Mouse (Mus musculus) midbrain, embryonic 14.5 days (tissue): ENCODE measurements at regions not wholly inside any gene's neighbourhood (a gene's known extent, or its start where the extent isn't known, plus 50 kb on each side); places are given as distances from the start of the nearest gene placed in this dataset.

Experiments
- ATAC-seq: fragments of 200-750 bp; cut with Nextera tagmentation; 2 replicates; pipeline ENCODE4 v1.8.0; 2017; ENCODE audit warnings: moderate number of reproducible peaks, moderate library complexity; ENCODE audit not compliant: low FRiP score, low TSS enrichment
- DNase-seq: peaks from one replicate; pipeline ENCODE4 v3.0.0-alpha.2; 2015
- H3K27ac ChIP-seq: fragments of 300-500 bp; sonication (generic); replicated peaks from 2 replicates; pipeline ENCODE4 v1.5.1; 2014; ENCODE audit warnings: mild to moderate bottlenecking, low read depth, low read length, moderate library complexity
- H3K27me3 ChIP-seq: fragments of 300-500 bp; sonication (generic); 2 replicates; pipeline ENCODE4 v1.6.1; 2014; ENCODE audit warnings: low read length, control low read depth, mixed read lengths; ENCODE audit not compliant: control insufficient read depth, insufficient read depth
- H3K36me3 ChIP-seq: fragments of 300-500 bp; sonication (generic); 2 replicates; pipeline ENCODE4 v1.6.1; 2014; ENCODE audit warnings: low read length, control low read depth; ENCODE audit not compliant: control insufficient read depth, insufficient read depth
- H3K4me1 ChIP-seq: fragments of 300-500 bp; sonication (generic); 2 replicates; pipeline ENCODE4 v1.6.1; 2014; ENCODE audit warnings: mild to moderate bottlenecking, antibody characterized with exemption, low read length, control low read depth; ENCODE audit not compliant: control insufficient read depth, insufficient read depth
- H3K4me2 ChIP-seq: fragments of 300-500 bp; sonication (generic); 2 replicates; pipeline ENCODE4 v1.6.1; 2014; ENCODE audit warnings: mild to moderate bottlenecking, low read length, moderate library complexity
- H3K4me3 ChIP-seq: fragments of 300-500 bp; sonication (generic); replicated peaks from 2 replicates; pipeline ENCODE4 v1.5.1; 2014; ENCODE audit warnings: low read depth, low read length
- H3K9ac ChIP-seq: fragments of 300-500 bp; sonication (generic); replicated peaks from 2 replicates; pipeline ENCODE4 v1.6.1; 2014; ENCODE audit warnings: mild to moderate bottlenecking, low read length, moderate library complexity
- H3K9me3 ChIP-seq: fragments of 300-500 bp; sonication (generic); 2 replicates; pipeline ENCODE4 v1.6.1; 2016; ENCODE audit warnings: low read length, control low read depth, mixed read lengths; ENCODE audit not compliant: control insufficient read depth
- WGBS: fragments of 180-500 bp; shearing (Covaris S2); extraction: QIAGEN DNeasy Blood & Tissue Kit; methylation state at CpG from one replicate; pipeline ENCODE4 v1.1.7; 2014; 5-methylcytosine and 5-hydroxymethylcytosine counted together

DNA sequence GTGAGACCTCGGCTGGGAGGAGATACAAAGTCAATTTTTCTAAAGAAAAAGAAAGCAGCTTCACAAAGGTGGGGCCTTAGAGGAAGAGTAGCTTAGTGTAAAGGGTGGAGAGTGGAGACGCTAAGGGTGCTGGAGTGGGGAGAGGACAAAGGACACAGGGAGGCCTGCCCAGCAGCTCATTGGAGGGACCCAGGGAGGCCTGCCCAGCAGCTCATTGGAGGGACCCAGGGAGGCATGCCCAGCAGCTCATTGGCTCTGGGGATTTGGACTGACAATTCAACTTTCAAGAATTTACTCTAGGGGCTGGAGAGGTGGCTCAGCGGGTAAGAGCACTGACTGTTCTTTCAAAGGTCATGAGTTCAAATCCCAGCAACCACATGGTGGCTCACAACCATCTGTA lies 96.4 kb downstream of the Slc4a3 start:
- Histone ChIP-seq H3K4me2 (no peak overlapping the region), H3K27ac (no peak overlapping the region), H3K4me1 (no peaks in the 10 kb centered on the region), H3K4me3 (no peak overlapping the region), H3K9ac (no peak overlapping the region), H3K9me3 (no peaks in the 10 kb centered on the region), H3K36me3 (no peaks in the 10 kb centered on the region), H3K27me3 (0 out of 2 replicates have a peak, but pooled peaks cover 2% of the 10 kb centered on the region)
- ATAC-seq: no peak
- no peak for DNase-seq
- 46% methylated on average over 3 of the region's 3 CpGs for WGBS

- Histone ChIP-seq H3K9ac (no peak overlapping the region), H3K4me2 (no peak overlapping the region), H3K27me3 (0 out of 2 replicates have a peak, but pooled peaks cover 4% of the 10 kb centered on the region), H3K36me3 (no peaks in the 10 kb centered on the region), H3K4me3 (no peak overlapping the region), H3K4me1 (no peaks in the 10 kb centered on the region), H3K9me3 (no peaks in the 10 kb centered on the region), H3K27ac (no peak overlapping the region)
- DNase-seq (peak; percentile 92), ATAC-seq (no peak)
- 12% methylated on average over 10 of the region's 10 CpGs for WGBS
These were observed 106.5 kb downstream of the Slc4a3 start for GRCm38 (mm10) chr1:75652547-75652946.

- H3K27me3 ChIP-seq: 0 out of 2 replicates have a peak, but pooled peaks cover 4% of the 10 kb centered on the region
- H3K9ac ChIP-seq: no peak overlapping the region
- H3K27ac ChIP-seq: no peak overlapping the region
- H3K4me2 ChIP-seq: peak overlapping the region; percentile 43; the same call in 1 of the 2 replicates
- no peak overlapping the region for H3K4me3 ChIP-seq
- WGBS: 39% methylated on average over 3 of the region's 3 CpGs
- no peak for DNase-seq
- ATAC-seq: no peak
- no peaks in the 10 kb centered on the region for H3K36me3 ChIP-seq
- no peaks in the 10 kb centered on the region for H3K9me3 ChIP-seq
- H3K4me1 ChIP-seq: no peaks in the 10 kb centered on the region
These were observed 107.0 kb downstream of the Slc4a3 start for GRCm38 (mm10) chr1:75652987-75653573.

DNA sequence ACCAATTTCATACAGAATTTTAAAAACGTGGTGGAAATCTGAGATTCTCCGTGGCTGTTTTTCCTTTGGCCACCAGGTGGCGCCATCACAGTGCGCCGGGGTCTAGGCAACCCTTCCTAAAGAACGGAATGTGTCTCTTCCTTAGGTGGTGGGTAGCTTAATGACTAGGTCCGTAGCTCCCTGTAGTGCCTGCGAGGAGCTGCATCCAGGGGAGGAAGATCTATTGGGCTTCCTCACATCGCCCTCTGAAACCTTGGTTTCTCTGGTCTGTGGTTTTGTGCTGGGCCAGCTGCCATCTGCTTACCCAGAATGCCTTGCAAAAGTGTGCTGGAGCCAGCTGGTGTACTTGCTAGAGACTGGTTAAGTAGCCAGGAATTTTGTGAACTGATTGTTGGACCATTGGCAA lies 107.6 kb downstream of the Slc4a3 start:
- WGBS: 2% methylated on average over 9 of the region's 9 CpGs
- Histone ChIP-seq H3K4me3 (no peak overlapping the region), H3K27me3 (0 out of 2 replicates have a peak, but pooled peaks cover 4% of the 10 kb centered on the region), H3K9me3 (no peaks in the 10 kb centered on the region), H3K36me3 (no peaks in the 10 kb centered on the region), H3K4me2 (peak overlapping the region; percentile 43), H3K9ac (no peak overlapping the region), H3K4me1 (no peaks in the 10 kb centered on the region), H3K27ac (no peak overlapping the region)
- DNase-seq (peak; percentile 87), ATAC-seq (no peak)

GRCm38 (mm10) chr1:75656592-75656991 lies 110.5 kb downstream of the Slc4a3 start:
- 21% methylated on average over 4 of the region's 4 CpGs for WGBS
- ATAC-seq: no peak
- Histone ChIP-seq H3K4me3 (no peak overlapping the region), H3K9me3 (no peaks in the 10 kb centered on the region), H3K4me1 (no peaks in the 10 kb centered on the region), H3K4me2 (no peak overlapping the region), H3K36me3 (no peaks in the 10 kb centered on the region), H3K9ac (no peak overlapping the region), H3K27me3 (0 out of 2 replicates have a peak, but pooled peaks cover 4% of the 10 kb centered on the region), H3K27ac (no peak overlapping the region)
- DNase-seq: peak; percentile 18

GRCm38 (mm10) chr1:75660336-75661100 lies 114.5 kb downstream of the Slc4a3 start:
- 89% methylated on average over 7 of the region's 7 CpGs for WGBS
- 0 out of 2 replicates have a peak, but pooled peaks cover 6% of the 10 kb centered on the region for H3K4me1 ChIP-seq
- ATAC-seq: no peak
- H3K27ac ChIP-seq: no peak overlapping the region
- H3K9me3 ChIP-seq: no peaks in the 10 kb centered on the region
- H3K9ac ChIP-seq: no peak overlapping the region
- H3K27me3 ChIP-seq: peaks cover 9% of the 10 kb centered on the region; the same call in 1 of the 2 replicates
- DNase-seq: no peak
- H3K4me3 ChIP-seq: no peak overlapping the region
- no peak overlapping the region for H3K4me2 ChIP-seq
- no peaks in the 10 kb centered on the region for H3K36me3 ChIP-seq

GRCm38 (mm10) chr1:75662141-75662990 lies 116.3 kb downstream of the Slc4a3 start:
- ATAC-seq (peak; percentile 20; the same call in 1 of the 2 replicates), DNase-seq (peak; percentile 56)
- no peak overlapping the region for H3K9ac ChIP-seq
- peak overlapping the region; percentile 1; the same call in 1 of the 2 replicates for H3K4me2 ChIP-seq
- H3K36me3 ChIP-seq: no peaks in the 10 kb centered on the region
- H3K4me3 ChIP-seq: no peak overlapping the region
- 8% methylated on average over 17 of the region's 17 CpGs for WGBS
- H3K27me3 ChIP-seq: peaks cover 9% of the 10 kb centered on the region; the same call in 1 of the 2 replicates
- H3K4me1 ChIP-seq: 0 out of 2 replicates have a peak, but pooled peaks cover 6% of the 10 kb centered on the region
- H3K27ac ChIP-seq: no peak overlapping the region
- no peaks in the 10 kb centered on the region for H3K9me3 ChIP-seq

GRCm38 (mm10) chr1:75667736-75668269 lies 121.7 kb downstream of the Slc4a3 start:
- Histone ChIP-seq H3K4me1 (0 out of 2 replicates have a peak, but pooled peaks cover 1% of the 10 kb centered on the region), H3K4me3 (no peak overlapping the region), H3K9ac (no peak overlapping the region), H3K36me3 (no peaks in the 10 kb centered on the region), H3K27ac (no peak overlapping the region), H3K27me3 (peaks cover 9% of the 10 kb centered on the region; the same call in 1 of the 2 replicates), H3K4me2 (no peak overlapping the region), H3K9me3 (no peaks in the 10 kb centered on the region)
- 12% methylated on average over 6 of the region's 6 CpGs for WGBS
- ATAC-seq (no peak), DNase-seq (peak; percentile 54)
